Mouse (Mus musculus) layer of hippocampus, postnatal 10 days (tissue): ENCODE data around the gene Ptgdr2. TPM values are rescaled to one million over a fixed set of nuclear protein-coding genes. Genes with fewer than 3 reads are reported as not detected.

Source experiments
- DNase-seq, 2 experiments: peaks; one replicate each; pipeline ENCODE4 v3.0.0; 2021; ENCODE audit warnings: low spot score in 2 of 2
- long read RNA-seq: library from polyadenylated mRNA; stranded (forward); transcript quantifications from one replicate; pipeline ENCODE4 v2.0.0, GENCODE M21; 2023
- total RNA-seq, 2 experiments: library from RNA; stranded (reverse); gene quantifications; 2 replicates each; pipeline ENCODE4 v1.2.3; 2021

The Ptgdr2 gene
- under 1 TPM; 0.29 to 0.39 TPM for total RNA-seq
- long read RNA-seq: 0 reads

GRCm38 (mm10) chr19:10937110-10937563 is at the start of gene Ptgdr2:
Gene Ptgdr2, plus strand, starts transcription at chr19:10937160.
- no peak for DNase-seq

GRCm38 (mm10) chr19:10892201-10892600 is 44.8 kb upstream of the Ptgdr2 start:
- no peak for DNase-seq

DNA sequence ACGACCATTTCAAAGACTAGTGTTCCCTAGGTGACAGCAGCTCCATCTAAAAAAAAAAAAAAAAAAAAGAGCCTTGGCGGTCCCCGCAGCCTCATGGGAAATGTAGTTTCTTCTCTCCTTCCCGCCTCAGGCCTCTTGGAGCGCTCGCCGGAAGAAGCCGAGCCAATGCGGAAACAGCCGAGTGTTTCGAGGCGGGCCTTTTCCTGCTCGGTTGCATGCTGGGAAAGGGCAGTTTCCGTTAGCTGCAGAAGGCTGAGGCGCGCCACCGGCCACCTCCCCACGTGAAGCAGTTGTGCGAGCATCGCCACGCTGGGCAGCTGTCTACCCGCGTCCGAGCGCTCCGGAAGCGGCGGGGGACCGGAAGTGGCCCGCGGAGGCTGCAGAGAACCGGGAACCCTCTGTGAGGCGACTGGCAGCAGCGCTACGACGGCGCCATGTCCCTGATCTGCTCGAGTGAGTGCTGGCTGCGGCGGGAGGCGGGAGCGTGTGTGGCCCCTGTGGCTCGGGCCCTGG is 41.9 kb upstream of the Ptgdr2 start, which contains the start of gene Prpf19:
Gene Prpf19 (plus strand): TSS at position 216 of the 513 bp plus-strand sequence.
- peak; percentile 99 to 100 for DNase-seq

DNA sequence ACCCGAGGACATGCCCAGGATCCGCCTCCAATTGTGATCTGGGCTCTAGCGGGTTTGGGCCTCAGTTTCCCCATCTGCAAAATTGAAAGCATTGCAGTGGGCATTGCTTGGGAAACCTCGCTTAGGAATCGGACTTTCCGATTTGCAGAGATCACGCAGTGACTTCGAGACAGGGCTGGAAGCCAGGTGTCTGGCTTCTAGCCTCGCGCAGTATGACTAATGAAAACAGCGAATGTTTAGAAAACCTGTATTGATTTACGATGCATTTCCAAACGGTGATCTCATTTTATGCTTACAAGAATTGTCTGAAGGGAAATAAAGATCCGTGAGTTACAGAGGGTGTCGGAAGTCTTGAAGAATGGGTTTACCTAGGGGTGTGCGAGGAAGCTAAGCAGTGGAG is 41.3 kb upstream of the Ptgdr2 start:
- no peak for DNase-seq

GRCm38 (mm10) chr19:10896849-10897248 is 40.1 kb upstream of the Ptgdr2 start:
- DNase-seq: no peak

DNA sequence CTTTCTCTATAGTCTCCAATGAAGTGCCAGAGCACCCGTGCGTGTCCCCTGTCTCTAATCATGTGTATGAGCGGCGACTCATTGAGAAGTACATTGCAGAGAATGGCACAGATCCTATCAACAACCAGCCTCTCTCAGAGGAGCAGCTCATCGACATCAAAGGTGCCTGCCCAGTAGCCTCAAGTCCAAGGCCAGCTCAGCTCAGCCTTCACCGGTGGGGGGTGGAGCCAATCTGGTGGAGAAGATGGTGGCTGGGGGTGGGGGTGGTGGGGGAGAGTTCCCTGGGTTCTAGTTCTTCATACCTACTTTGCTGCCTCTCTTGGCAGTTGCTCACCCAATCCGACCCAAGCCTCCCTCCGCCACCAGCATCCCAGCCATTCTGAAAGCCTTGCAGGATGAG is 39.5 kb upstream of the Ptgdr2 start:
- no peak for DNase-seq

DNA sequence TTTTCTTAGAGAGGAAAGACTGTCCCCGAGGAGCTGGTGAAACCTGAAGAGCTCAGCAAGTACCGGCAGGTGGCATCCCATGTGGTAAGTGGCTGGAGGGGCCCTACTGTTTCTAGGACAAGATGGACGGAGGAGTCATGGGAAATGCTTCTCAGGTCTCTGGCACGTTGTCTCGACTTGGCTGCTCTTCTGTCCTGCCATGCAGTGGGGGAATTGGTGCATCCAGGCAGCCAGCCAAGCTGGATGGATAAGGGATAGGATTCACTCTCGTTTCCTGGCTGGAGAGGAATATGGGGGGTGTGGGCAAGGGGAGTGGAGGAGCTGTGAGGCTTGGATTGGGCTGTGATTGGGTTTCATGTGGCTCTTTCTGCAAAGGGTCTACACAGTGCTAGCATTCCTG is 36.6 kb upstream of the Ptgdr2 start:
- no peak for DNase-seq

- no peak for DNase-seq
These were observed 35.9 kb upstream of the Ptgdr2 start for GRCm38 (mm10) chr19:10901046-10901445.

DNA sequence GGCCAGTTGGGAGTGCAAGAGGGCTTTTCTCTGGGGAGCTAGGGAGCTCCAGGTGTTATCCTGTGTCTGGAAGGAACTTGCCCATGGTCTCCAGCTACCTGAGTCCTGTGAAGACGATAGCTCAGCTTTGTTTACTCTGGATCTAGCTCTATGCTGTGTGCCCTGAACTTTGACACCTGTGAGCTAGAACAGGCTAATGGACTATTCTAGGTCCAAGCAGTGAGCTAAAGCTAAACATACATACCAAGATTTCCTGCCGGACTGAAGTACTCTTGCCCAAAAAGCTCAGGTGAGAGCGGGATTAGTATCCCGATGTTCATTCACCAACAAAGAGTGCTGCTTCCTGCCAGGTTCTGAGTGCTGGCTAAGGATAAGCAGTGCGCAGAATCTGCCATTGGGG is 32.4 kb upstream of the Ptgdr2 start:
- DNase-seq: no peak

DNA sequence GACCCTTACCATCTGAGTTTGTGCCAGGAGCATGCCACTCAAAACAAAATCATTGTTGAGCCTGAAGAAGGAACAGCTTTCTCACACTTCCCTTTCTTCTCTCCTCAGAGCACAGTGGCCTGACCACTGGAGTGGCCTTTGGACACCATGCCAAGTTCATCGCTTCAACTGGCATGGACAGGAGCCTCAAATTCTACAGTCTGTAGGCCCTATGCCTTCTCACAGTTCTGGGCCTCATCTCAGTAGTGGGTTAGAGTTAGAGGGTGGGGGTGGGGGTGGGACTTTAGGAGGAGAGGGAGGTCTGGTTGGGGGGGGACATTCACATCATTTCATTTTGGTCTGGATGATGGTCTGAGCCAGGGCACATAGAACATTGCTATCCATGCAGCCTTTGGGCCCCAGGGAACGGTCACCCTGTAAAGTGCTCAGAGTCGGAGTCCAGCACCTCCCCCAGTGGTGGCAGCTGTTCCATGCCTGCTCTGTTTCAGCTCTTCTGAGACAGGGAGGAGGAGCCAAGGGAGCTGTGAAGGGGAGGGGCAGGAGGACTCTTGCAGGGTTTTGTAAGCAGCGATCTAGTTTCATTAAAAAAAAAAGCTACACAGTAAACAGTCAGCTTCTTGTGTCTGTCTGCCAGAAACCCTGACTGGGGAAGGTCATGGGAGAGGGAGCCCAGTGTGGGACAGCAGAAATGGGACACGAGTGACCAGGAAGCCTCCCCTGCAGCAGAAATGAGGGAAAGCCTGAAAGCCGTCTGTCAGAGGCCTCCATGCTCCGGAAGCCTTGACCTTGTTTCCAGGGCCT is 31.8 kb upstream of the Ptgdr2 start:
- peak; percentile 32 to 61 for DNase-seq

GRCm38 (mm10) chr19:10905728-10906000 is 31.3 kb upstream of the Ptgdr2 start:
- no peak for DNase-seq

- peak; percentile 62 to 69 for DNase-seq
These were observed 29.1 kb upstream of the Ptgdr2 start for GRCm38 (mm10) chr19:10907891-10908290.

GRCm38 (mm10) chr19:10909087-10909721 is 27.8 kb upstream of the Ptgdr2 start:
- DNase-seq: no peak

- no peak for DNase-seq
These were observed 22.7 kb upstream of the Ptgdr2 start for GRCm38 (mm10) chr19:10914291-10914690.

GRCm38 (mm10) chr19:10914870-10915269 is 22.1 kb upstream of the Ptgdr2 start:
- no peak for DNase-seq

DNA sequence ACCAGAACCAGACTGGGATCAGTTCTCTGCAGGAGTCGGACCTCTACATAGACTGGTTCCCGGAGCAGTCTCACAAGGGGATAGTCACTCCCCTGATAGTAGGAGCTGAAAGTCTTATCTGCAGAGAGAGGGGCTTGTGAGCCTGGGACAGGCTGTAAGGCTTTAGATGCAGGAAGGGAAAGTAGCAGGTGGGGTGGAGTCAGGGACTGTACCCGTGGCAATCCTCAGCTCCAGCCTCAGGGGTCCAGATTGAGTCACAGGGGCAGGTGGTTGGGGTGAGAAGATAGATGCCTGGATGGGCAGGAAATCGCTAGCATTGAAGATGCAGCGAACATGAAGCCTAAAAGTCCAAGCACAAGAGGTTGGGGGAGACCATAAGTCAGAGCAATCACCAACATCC is 20.5 kb upstream of the Ptgdr2 start:
- DNase-seq: no peak

GRCm38 (mm10) chr19:10918321-10918991 is 18.5 kb upstream of the Ptgdr2 start:
- DNase-seq: no peak

DNA sequence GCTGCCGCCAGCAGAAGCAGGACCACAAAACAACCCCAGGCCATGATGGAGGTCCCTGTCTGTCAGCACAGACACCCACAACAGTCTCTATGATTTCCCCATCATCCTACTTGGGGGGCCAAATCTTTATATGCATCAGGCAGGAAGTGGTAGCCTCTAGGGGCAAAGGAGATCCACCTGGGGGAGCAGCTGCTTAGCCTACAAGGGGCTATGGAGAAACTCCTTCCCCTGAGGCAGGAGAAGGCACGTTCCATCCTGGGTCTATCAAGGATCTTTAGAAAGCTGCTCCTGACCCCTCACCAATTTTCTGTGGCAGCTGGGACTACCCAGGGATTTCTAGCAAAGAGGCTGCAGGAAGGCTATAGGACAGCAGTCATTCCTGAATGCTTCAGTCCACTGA is 16.4 kb upstream of the Ptgdr2 start, which contains the start of gene Zp1:
Gene Zp1 (minus strand): TSS at position 101 of the 400 bp plus-strand sequence.
- DNase-seq: no peak

GRCm38 (mm10) chr19:10921058-10921457 is 15.9 kb upstream of the Ptgdr2 start:
- DNase-seq: no peak

GRCm38 (mm10) chr19:10924220-10924619 is 12.7 kb upstream of the Ptgdr2 start:
- no peak for DNase-seq

DNA sequence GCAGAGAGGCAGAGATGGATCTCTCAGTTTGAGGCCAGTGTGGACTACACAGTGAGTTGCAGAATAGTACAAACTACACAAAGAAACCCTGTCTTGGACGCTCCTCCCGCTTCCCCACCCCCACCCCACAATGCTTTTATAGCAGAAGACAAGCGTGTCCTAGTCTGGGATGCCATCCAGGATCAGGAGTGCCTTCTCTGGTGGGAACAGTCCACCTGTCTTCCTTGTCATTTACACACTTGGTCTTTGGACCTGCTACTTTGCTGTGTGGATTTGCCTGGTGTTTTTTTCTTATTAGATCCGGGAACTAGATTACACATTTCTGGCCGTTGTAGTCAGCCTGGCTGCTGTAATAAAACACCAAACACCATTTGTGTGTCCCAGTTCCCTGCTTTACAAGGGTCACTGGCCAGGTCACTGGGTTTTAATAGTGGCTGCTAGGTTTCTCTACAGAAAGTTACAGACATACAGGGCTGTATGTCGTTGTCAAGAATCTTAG is 10.8 kb upstream of the Ptgdr2 start:
- DNase-seq: no peak

- no peak for DNase-seq
These were observed 10.3 kb upstream of the Ptgdr2 start for GRCm38 (mm10) chr19:10926666-10927065.
